ENCODE assay signal across 12 mouse cellular contexts in genomic region chr16:14258856-14259255, GRCm38 (mm10). TPM values are rescaled to one million over a fixed set of nuclear protein-coding genes. Genes with fewer than 3 reads are reported as not detected.
DNase-seq lines count a peak whose midpoint lies in the region; ATAC-seq lines count a peak whose summit lies in the region.
"Had no signal": no experiment of that assay in that cellular context is flagged by ENCODE, and none has a peak within 500 bp of the region (broad histone marks: within the 10 kb centered on the region; RNA-seq: fewer than 3 reads in every experiment).

No protein-coding gene starts in this region.

- no peak overlapping the region for H3K4me2 ChIP-seq in midbrain, embryonic 15.5 days
- H3K4me2 ChIP-seq: lung, embryonic 15.5 days had no signal

- no peaks in the 10 kb centered on the region for H3K4me1 ChIP-seq in midbrain, embryonic 15.5 days
- H3K4me1 ChIP-seq in embryonic facial prominence, embryonic 10.5 days, result no peaks in the 10 kb centered on the region
- H3K4me1 ChIP-seq: hindbrain, embryonic 10.5 days had no signal

- H3K4me3 ChIP-seq in midbrain, embryonic 15.5 days, result no peak overlapping the region
- H3K4me3 ChIP-seq in embryonic facial prominence, embryonic 10.5 days, result no peak overlapping the region
- H3K4me3 ChIP-seq: hindbrain, embryonic 10.5 days; lung, embryonic 15.5 days had no signal

- H3K27ac ChIP-seq in midbrain, embryonic 15.5 days, result no peak overlapping the region
- no peak overlapping the region for H3K27ac ChIP-seq in embryonic facial prominence, embryonic 10.5 days (replicated peaks)
- H3K27ac ChIP-seq: hindbrain, embryonic 10.5 days; lung, embryonic 15.5 days had no signal

- no peak for ATAC-seq in midbrain, embryonic 15.5 days (replicated peaks)
- ATAC-seq: forebrain, embryonic 14.5 days had no signal

- H3K27me3 ChIP-seq in midbrain, embryonic 15.5 days (replicated peaks), result no peaks in the 10 kb centered on the region
- no peaks in the 10 kb centered on the region for H3K27me3 ChIP-seq in embryonic facial prominence, embryonic 10.5 days (replicated peaks; ENCODE audit: low read depth, poor library complexity, severe bottlenecking)
- H3K27me3 ChIP-seq: lung, embryonic 15.5 days had no signal

- no peaks in the 10 kb centered on the region for H3K36me3 ChIP-seq in midbrain, embryonic 15.5 days (replicated peaks)
- H3K36me3 ChIP-seq in embryonic facial prominence, embryonic 10.5 days (replicated peaks), result no peaks in the 10 kb centered on the region
- H3K36me3 ChIP-seq: hindbrain, embryonic 10.5 days; lung, embryonic 15.5 days had no signal

- WGBS in midbrain, embryonic 15.5 days, result 73% methylated on average over 2 of the region's 2 CpGs
- WGBS in embryonic facial prominence, embryonic 10.5 days, result 56% methylated on average over 2 of the region's 2 CpGs

- peak; percentile 56 for DNase-seq in testis, postnatal 14 days (ENCODE audit: low spot score)
- no peak for DNase-seq in testis, postnatal 10 days (ENCODE audit: low spot score)
- peak; percentile 44 to 70 for DNase-seq in heart, adult 9 months (ENCODE audit: low spot score in 2 of 2)
- DNase-seq in kidney, postnatal 25 days, result peak; percentile 14 to 71
- no peak for DNase-seq in left cerebral cortex, adult 11 months (ENCODE audit: low spot score)
- DNase-seq in embryonic facial prominence, embryonic 10.5 days (ENCODE audit: low spot score), result no peak
- DNase-seq: right cerebral cortex, postnatal 4 days; thymus, postnatal 25 days had no signal

- no peaks in the 10 kb centered on the region for H3K9me3 ChIP-seq in midbrain, embryonic 15.5 days
- no peaks in the 10 kb centered on the region for H3K9me3 ChIP-seq in embryonic facial prominence, embryonic 10.5 days
- H3K9me3 ChIP-seq: hindbrain, embryonic 10.5 days; lung, embryonic 15.5 days had no signal

- H3K9ac ChIP-seq in midbrain, embryonic 15.5 days, result no peak overlapping the region
- H3K9ac ChIP-seq: lung, embryonic 15.5 days had no signal

RNA-seq across cellular contexts. Expression of gene Myh11, which starts 32.3 kb away (rescaled TPM):
- 0.41 and 0.58 TPM in 2 replicates for polyA plus RNA-seq in midbrain, embryonic 15.5 days (2015; fragmentation: Nextera tagmentation; extraction: Ambion mirVana)
- 0.08 and 0.17 TPM in 2 replicates for polyA plus RNA-seq in embryonic facial prominence, embryonic 10.5 days (2016; fragmentation: Nextera tagmentation; extraction: Ambion mirVana)

RNA-seq across cellular contexts. Expression of gene Fopnl, which starts 58.3 kb away (rescaled TPM):
- polyA plus RNA-seq in midbrain, embryonic 15.5 days (2015; fragmentation: Nextera tagmentation; extraction: Ambion mirVana), result 188 and 198 TPM in 2 replicates
- 149 and 151 TPM in 2 replicates for polyA plus RNA-seq in embryonic facial prominence, embryonic 10.5 days (2016; fragmentation: Nextera tagmentation; extraction: Ambion mirVana)

Comparison
In these comparisons a context has a peak if more than half of its experiments do, and no peak if none do; other contexts are left out.
1. DNase-seq: peak in testis, postnatal 14 days (single experiment), heart, adult 9 months (2 of 2) and kidney, postnatal 25 days (2 of 2); none in testis, postnatal 10 days (single experiment), left cerebral cortex, adult 11 months (single experiment) and embryonic facial prominence, embryonic 10.5 days (single experiment).